Mouse (Mus musculus): ENCODE measurements around the gene Slc7a7. TPM values are rescaled to one million over a fixed set of nuclear protein-coding genes. Genes with fewer than 3 reads are reported as not detected.

Slc7a7 gene
- polyA plus RNA-seq, 1 experiment: 0.21 TPM

DNA sequence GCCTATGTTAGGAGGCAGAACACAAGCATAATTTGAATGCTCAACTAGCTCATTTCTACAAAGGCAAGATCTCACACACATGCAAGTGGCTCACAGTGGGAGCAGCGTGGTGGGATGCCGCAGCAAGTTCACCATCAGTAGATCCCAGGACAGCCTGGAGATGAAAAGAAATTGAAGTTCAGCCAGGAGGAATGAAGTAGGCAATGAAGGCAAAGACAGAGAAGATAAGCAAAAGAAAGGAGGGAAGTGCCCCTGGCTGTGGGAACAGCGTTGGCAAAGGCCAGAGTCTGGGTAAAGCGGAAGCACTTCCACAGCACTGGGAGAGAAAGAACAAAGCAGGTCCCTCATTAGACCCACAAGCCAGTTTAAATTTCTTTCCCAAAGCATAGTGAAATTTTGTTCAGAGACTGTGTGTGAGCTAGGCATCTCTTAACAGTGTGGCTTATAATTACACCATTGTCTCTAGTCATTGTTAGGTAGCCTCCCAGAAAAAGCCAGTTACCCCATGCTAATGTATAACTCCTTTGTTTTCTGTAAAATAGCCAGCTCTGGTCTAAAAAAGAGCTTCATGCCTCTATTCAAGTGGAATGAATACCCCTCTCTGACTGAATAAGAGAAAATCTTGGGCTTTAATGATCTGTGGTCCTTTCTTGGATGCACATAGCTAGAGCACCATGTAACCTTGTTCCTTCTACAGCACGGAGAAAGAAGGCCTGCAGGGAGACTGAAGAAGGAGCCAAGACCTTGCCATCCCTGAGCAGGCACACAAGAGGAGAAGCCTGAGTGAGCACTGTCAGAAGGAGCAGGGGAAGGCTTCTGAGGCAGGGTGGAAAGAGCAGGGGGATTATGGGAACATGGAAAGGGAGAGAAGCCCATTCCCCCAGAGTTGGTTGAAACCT, 85.2 kb downstream of the Slc7a7 start:
- TF ChIP-seq GATA1 (IDR thresholded peaks at IDR 0.05; ENCODE audit: low read length): no peak

DNA sequence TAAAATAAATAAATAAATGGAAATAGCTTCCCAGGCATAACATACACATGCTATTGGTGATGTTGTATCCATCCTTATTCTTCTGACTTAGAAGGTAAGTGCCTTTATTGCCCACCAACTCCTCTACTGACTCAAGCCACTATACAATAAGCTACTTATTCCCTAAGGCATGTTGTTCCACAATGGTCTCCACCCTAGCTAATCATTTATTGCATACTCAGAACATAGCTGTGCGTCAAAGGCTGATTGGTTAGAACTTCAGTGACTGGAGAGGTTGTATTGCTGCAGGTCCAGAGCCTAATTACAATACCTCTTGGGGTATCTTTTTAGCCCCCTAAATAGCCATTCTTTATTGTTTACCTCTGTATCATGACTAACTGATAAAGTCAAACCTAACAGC, 86.4 kb downstream of the Slc7a7 start:
- no peak for TF ChIP-seq GATA1 (IDR thresholded peaks at IDR 0.05; ENCODE audit: low read length)

DNA sequence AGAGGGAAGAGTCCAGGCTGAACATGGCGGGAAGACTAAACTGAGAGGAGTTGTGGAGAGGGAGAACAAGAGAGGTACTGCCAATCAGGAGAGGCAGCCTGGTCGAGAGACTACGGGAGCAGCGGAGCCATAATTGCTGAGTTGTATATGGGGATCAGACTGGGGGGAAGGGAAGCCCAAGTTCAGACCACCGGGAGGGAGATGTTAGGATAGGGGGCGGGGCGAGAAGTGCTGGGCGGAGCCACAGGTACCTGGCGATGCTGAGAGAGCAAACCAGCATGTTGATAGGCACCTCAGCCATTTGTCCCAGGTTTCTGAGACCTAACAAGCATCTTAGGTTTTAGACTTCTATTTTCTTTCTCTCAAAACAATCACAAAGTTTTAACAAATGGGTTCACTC, 88.4 kb downstream of the Slc7a7 start:
- TF ChIP-seq GATA1 (IDR thresholded peaks at IDR 0.05; ENCODE audit: low read length): no peak

DNA sequence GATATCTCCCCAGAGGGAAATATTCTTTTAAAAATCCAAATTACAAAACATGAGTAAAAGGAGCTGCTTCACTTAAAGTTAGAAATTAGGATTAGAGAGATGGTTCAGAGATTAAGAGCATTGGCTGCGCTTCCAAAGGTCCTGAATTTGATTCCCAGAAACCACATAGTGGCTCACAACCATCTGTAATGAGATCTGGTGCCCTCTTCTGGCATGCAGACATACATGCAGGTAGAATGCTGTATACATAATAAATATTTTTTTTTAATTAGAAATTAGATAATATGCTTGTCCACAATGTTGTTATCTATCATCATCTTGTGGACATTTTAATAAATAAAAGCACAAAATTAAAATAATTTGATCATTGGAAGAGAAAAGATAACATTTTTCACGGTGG, 89.0 kb downstream of the Slc7a7 start:
- TF ChIP-seq GATA1 (IDR thresholded peaks at IDR 0.05; ENCODE audit: low read length): no peak

DNA sequence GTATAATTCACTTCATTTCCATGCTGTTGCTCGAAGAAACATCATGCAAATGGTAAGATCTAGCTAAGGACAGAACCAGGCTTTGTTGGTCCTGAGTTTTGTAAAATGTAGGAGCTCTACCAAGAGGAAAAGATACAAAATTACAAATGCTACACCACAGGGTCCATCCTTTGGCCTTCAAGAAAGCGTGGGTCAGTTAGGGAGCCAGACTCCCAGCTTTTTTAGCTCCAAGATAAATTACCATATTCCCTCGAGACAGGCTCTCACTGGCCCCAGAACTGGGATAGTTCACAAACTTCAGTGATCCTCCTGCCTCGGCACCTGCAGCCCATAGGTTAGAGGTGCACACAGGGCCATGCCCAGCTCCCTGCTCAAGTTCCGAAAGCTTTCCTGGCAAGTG, 93.1 kb downstream of the Slc7a7 start:
- TF ChIP-seq GATA1 (IDR thresholded peaks at IDR 0.05; ENCODE audit: low read length): no peak

DNA sequence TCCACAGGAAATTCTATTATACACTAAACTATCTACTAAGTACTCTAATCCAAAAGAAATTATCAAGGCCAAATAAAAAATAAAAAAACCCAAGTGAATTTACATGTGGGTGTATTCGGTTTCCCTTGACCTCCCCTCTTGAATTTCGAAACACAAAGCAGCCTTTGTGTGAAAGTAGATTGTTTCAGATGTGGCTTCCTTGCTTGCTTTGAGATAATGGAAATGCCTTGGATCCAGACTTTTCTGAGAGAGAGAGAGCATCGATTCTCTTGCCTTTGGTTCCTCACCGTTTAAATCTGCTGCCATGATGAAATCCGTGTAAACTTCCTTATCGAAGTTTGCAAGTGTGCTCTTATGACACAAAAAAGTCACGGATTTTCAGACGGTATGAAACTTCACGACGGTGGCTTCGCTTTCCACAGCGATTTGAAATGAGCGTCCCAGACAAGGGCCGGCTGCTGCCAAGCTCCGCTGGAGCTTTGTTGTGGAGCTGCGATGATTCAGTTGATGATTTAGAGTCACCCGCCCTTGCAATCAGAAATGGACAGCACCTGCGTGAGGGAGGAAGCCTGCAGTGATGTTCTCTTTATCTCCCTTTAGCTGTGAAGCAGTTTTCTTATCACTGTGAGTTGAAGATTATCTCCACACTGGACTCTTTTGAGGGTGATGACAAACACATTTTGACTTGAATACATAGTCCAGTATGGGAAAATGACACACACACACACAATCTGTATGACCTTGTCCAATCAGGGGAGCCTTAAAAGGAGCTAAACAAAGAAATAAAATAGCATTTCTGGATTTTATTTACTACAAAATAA, 95.8 kb downstream of the Slc7a7 start:
- no peak for TF ChIP-seq GATA1 (IDR thresholded peaks at IDR 0.05; ENCODE audit: low read length)

Other genes with a start within 250 kb of the Slc7a7 start
- 22.4 and 24.5 TPM in 2 replicates for gene Dad1, start 163.7 kb downstream of the Slc7a7 start, polyA plus RNA-seq (2012)
- 3.5 and 10.8 TPM in 2 replicates for gene Abhd4, start 163.6 kb downstream of the Slc7a7 start, polyA plus RNA-seq (2012)
- gene Olfr49, start 132.8 kb downstream of the Slc7a7 start, polyA plus RNA-seq (2012): not detected in 2 replicates
- gene Oxa1l, start 56.9 kb downstream of the Slc7a7 start, polyA plus RNA-seq (2012): 164 and 228 TPM in 2 replicates
- gene Mrpl52, start 9.1 kb upstream of the Slc7a7 start, polyA plus RNA-seq (2012): 2,065 and 2,909 TPM in 2 replicates
- 151 and 178 TPM in 2 replicates for gene Mmp14, start 13.8 kb upstream of the Slc7a7 start, polyA plus RNA-seq (2012)
- gene Lrp10, start 46.4 kb upstream of the Slc7a7 start, polyA plus RNA-seq (2012): 345 and 440 TPM in 2 replicates
- gene Rem2, start 58.3 kb upstream of the Slc7a7 start, polyA plus RNA-seq (2012): 0.31 and 0.32 TPM in 2 replicates
- 166 and 236 TPM in 2 replicates for gene Prmt5, start 99.7 kb upstream of the Slc7a7 start, polyA plus RNA-seq (2012)
- gene Haus4, start 136.8 kb upstream of the Slc7a7 start, polyA plus RNA-seq (2012): 37.7 and 58.3 TPM in 2 replicates
- gene Ajuba, start 159.8 kb upstream of the Slc7a7 start, polyA plus RNA-seq (2012): 0.08 and 0.12 TPM in 2 replicates
- 19.6 and 20.0 TPM in 2 replicates for gene 4931414P19Rik, start 188.2 kb upstream of the Slc7a7 start, polyA plus RNA-seq (2012)
- 193 and 266 TPM in 2 replicates for gene Psmb5, start 200.2 kb upstream of the Slc7a7 start, polyA plus RNA-seq (2012)
- gene Psmb11, start 203.7 kb upstream of the Slc7a7 start, polyA plus RNA-seq (2012): not detected in 2 replicates
- not detected in 2 replicates for gene Gm17606, start 223.2 kb upstream of the Slc7a7 start, polyA plus RNA-seq (2012)
- gene Cdh24, start 223.6 kb upstream of the Slc7a7 start, polyA plus RNA-seq (2012): 2.3 and 2.8 TPM in 2 replicates